Mouse (Mus musculus): ENCODE data around the gene Gm11992. TPM values are rescaled to one million over a fixed set of nuclear protein-coding genes. Genes with fewer than 3 reads are reported as not detected.

The Gm11992 gene
- total and polyA plus RNA-seq, 3 experiments, result 0.55 to 1.1 (median 0.57) TPM

DNA sequence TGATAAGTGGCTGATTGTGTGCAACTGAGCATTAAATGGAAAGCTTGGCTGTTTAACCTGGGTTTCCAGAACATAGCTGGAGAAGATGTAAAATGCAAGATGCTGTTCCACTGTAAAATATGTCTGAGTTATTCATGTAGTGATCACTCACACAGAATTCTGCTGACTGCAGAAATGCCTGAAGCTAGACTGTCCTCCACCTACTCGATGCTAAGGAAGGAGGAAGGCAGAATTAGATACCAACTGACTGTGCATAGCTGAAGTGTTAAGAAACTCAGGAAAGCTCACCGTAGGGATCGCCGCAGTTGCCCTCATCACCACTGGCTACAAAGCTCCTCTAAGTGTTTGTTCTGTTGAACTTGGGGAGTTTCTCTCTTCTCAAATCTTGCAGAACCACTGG is 9.3 kb downstream of the Gm11992 start:
- WGBS, result 82% methylated on average over 4 of the region's 4 CpGs
- intact Hi-C loops (cut with DNase I), result no loop called here
- no peaks in the 10 kb centered on the region for H3K27me3 ChIP-seq (ENCODE audit: control insufficient read depth, insufficient read depth, low read length)
- H3K9ac ChIP-seq (ENCODE audit: low read depth, low read length), result no peak overlapping the region
- H3K27ac ChIP-seq, result no peak overlapping the region
- no peaks in the 10 kb centered on the region for H3K79me2 ChIP-seq (replicated peaks; ENCODE audit: control insufficient read depth, insufficient read depth, low read length)
- DNase-seq, result no peak
- H3K36me3 ChIP-seq (ENCODE audit: control insufficient read depth, insufficient read depth, low read length), result no peaks in the 10 kb centered on the region
- H3K4me3 ChIP-seq, result no peak overlapping the region
- TF ChIP-seq EP300 (IDR thresholded peaks at IDR 0.05; ENCODE audit: insufficient read depth, low read depth, low read length), result no peak
- TF ChIP-seq CTCF (IDR thresholded peaks at IDR 0.05), result no peak
- TF ChIP-seq POLR2A (IDR thresholded peaks at IDR 0.05; ENCODE audit: insufficient read depth, low read depth, low read length), result no peak
- no peaks in the 10 kb centered on the region for H3K4me1 ChIP-seq (ENCODE audit: control insufficient read depth, insufficient read depth, low read length)

DNA sequence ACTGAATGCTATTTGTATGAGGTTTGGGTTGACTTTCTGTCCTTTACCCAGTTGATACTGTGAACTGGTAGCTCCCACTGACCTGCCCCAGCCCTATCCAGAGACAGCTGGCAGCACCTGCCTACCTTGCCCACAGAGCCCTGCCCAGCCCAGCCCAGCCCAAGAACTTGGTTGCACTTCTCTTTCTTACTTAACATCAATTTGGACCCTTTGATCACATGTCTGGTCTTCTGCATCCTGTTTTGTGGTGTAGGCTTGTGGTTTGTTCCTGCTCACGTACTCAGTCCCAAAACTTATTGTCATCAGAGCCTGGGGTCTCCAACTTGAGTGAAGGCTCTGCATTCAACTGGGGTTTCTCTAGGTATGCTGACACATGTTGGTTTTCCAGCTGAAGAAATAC is 11.6 kb downstream of the Gm11992 start:
- no peaks in the 10 kb centered on the region for H3K36me3 ChIP-seq (ENCODE audit: control insufficient read depth, insufficient read depth, low read length)
- no peak overlapping the region for H3K27ac ChIP-seq
- H3K9ac ChIP-seq (ENCODE audit: low read depth, low read length), result no peak overlapping the region
- no peak overlapping the region for H3K4me3 ChIP-seq
- no peaks in the 10 kb centered on the region for H3K27me3 ChIP-seq (ENCODE audit: control insufficient read depth, insufficient read depth, low read length)
- TF ChIP-seq EP300 (IDR thresholded peaks at IDR 0.05; ENCODE audit: insufficient read depth, low read depth, low read length), result no peak
- no peak for TF ChIP-seq POLR2A (IDR thresholded peaks at IDR 0.05; ENCODE audit: insufficient read depth, low read depth, low read length)
- no peak for TF ChIP-seq CTCF (IDR thresholded peaks at IDR 0.05)
- no peaks in the 10 kb centered on the region for H3K79me2 ChIP-seq (replicated peaks; ENCODE audit: control insufficient read depth, insufficient read depth, low read length)
- intact Hi-C loops (cut with DNase I), result no loop called here
- H3K4me1 ChIP-seq (ENCODE audit: control insufficient read depth, insufficient read depth, low read length), result no peaks in the 10 kb centered on the region
- WGBS, result 56% methylated on average over 1 of the region's 1 CpGs
- DNase-seq, result no peak

DNA sequence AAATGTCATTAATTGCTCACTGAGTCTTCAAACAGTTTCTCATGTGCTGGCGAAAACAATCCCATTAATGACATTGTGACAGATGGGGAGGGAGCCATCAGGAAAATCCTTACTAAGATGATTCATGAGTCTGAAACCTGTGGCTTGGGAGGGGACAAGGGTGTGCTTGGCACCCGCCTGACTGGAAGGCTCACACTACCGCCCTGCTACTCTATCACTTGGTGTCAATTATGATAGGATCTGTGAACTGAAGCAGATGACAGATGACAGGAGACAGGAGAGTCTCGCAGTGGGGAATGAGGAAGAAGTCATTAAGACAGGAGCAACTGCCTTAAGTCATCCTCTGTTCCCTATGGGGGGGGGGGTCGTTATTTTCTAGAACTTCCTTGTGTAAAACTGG is 12.1 kb downstream of the Gm11992 start:
- no peak for DNase-seq
- WGBS, result 47% methylated on average over 5 of the region's 5 CpGs
- no peaks in the 10 kb centered on the region for H3K27me3 ChIP-seq (ENCODE audit: control insufficient read depth, insufficient read depth, low read length)
- intact Hi-C loops (cut with DNase I), result no loop called here
- no peak overlapping the region for H3K4me3 ChIP-seq
- H3K36me3 ChIP-seq (ENCODE audit: control insufficient read depth, insufficient read depth, low read length), result no peaks in the 10 kb centered on the region
- TF ChIP-seq POLR2A (IDR thresholded peaks at IDR 0.05; ENCODE audit: insufficient read depth, low read depth, low read length) (no peak), EP300 (IDR thresholded peaks at IDR 0.05; ENCODE audit: insufficient read depth, low read depth, low read length) (no peak), CTCF (IDR thresholded peaks at IDR 0.05) (no peak)
- no peak overlapping the region for H3K9ac ChIP-seq (ENCODE audit: low read depth, low read length)
- H3K27ac ChIP-seq, result no peak overlapping the region
- H3K4me1 ChIP-seq (ENCODE audit: control insufficient read depth, insufficient read depth, low read length), result no peaks in the 10 kb centered on the region
- no peaks in the 10 kb centered on the region for H3K79me2 ChIP-seq (replicated peaks; ENCODE audit: control insufficient read depth, insufficient read depth, low read length)

DNA sequence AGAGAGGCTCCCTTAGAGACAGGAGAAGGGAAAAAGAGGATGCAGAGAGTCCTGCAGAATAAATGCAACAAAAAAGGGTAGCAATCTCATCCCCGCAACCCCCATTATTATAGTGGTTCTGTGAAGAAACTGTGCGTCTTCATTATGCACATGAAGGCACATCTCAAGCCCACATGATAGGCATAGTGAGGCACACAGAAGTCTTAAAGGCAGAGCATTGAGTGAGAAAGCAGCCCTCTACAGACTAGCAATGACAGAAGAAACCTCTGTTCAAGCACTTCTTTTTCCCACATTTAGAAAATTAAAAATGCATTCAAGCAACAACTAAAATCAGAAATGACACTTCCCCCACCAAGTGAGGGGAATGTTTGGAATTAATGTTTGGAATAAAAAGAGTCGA is 28.1 kb downstream of the Gm11992 start:
- Histone ChIP-seq H3K4me1 (ENCODE audit: control insufficient read depth, insufficient read depth, low read length) (no peaks in the 10 kb centered on the region), H3K27ac (no peak overlapping the region), H3K36me3 (ENCODE audit: control insufficient read depth, insufficient read depth, low read length) (no peaks in the 10 kb centered on the region), H3K79me2 (replicated peaks; ENCODE audit: control insufficient read depth, insufficient read depth, low read length) (no peaks in the 10 kb centered on the region), H3K27me3 (ENCODE audit: control insufficient read depth, insufficient read depth, low read length) (no peaks in the 10 kb centered on the region), H3K4me3 (no peak overlapping the region), H3K9ac (ENCODE audit: low read depth, low read length) (no peak overlapping the region)
- TF ChIP-seq POLR2A (IDR thresholded peaks at IDR 0.05; ENCODE audit: insufficient read depth, low read depth, low read length), result no peak
- no peak for TF ChIP-seq EP300 (IDR thresholded peaks at IDR 0.05; ENCODE audit: insufficient read depth, low read depth, low read length)
- TF ChIP-seq CTCF (IDR thresholded peaks at IDR 0.05), result no peak
- DNase-seq, result no peak
- WGBS, result 89% methylated on average over 3 of the region's 3 CpGs
- intact Hi-C loops (cut with DNase I), result no loop called here

DNA sequence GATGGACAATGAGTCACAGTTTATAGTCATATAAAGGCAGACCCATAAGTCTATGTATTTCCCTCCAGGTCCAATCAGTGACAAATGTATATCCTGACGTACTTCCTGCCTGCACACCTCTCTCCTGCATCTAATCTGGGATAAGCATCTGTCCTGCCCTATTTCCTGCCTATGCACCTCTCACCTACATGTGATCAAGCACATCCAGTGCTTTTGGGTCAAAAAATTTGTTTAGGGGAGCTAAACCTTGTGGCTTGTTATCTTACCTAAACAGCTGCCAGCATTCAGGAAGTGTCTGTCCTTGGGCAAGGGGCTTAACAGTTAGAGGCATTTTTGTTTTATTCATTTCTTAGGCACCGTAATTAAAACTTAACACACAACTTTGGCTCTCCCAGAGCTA is 64.8 kb downstream of the Gm11992 start:
- TF ChIP-seq CTCF (IDR thresholded peaks at IDR 0.05) (no peak), EP300 (IDR thresholded peaks at IDR 0.05; ENCODE audit: insufficient read depth, low read depth, low read length) (no peak), POLR2A (IDR thresholded peaks at IDR 0.05; ENCODE audit: insufficient read depth, low read depth, low read length) (no peak)
- Histone ChIP-seq H3K9ac (ENCODE audit: low read depth, low read length) (no peak overlapping the region), H3K36me3 (ENCODE audit: control insufficient read depth, insufficient read depth, low read length) (no peaks in the 10 kb centered on the region), H3K27ac (no peak overlapping the region), H3K4me1 (ENCODE audit: control insufficient read depth, insufficient read depth, low read length) (peaks cover 4% of the 10 kb centered on the region; the same call in 1 of the 2 replicates), H3K79me2 (replicated peaks; ENCODE audit: control insufficient read depth, insufficient read depth, low read length) (no peaks in the 10 kb centered on the region), H3K27me3 (ENCODE audit: control insufficient read depth, insufficient read depth, low read length) (no peaks in the 10 kb centered on the region), H3K4me3 (no peak overlapping the region)
- intact Hi-C loops (cut with DNase I), result no loop called here
- WGBS, result 63% methylated on average over 2 of the region's 2 CpGs
- no peak for DNase-seq

DNA sequence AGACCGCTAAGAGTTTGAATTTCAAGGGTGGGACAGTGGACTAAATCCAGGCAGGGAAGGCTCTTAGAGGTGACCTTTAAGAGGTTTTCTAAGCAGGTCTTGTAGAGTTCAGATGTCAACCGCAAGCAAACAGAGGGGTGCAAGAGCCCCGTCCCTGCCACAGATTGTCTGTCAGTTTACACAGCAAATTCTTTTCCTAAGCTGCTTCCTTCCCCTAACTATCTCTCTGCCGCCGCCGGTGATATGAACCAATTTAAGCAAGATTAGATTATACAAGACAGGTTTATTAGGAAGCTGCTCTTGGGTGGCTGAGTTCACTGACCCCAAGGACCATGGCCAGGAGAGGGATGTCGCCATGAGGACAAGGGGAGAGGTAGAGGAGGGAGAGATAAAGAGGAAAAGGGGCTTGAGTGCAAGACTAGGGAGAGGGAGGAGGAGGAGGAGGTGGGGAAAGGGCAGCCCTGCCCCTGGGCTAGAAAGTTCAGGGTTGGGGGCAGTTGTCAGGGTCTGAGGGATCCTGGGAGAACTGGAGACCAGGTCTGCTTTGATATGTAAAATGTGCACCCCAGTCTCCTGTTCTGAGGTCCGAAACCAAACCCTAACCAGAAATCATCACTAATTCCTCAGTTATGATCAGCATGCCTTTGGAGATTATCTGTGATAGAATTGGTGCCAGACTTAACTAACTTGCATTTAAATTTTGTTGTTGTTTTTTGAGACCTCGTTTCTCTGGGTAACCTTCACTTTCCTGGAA is 67.2 kb downstream of the Gm11992 start:
- Histone ChIP-seq H3K4me3 (no peak overlapping the region), H3K36me3 (ENCODE audit: control insufficient read depth, insufficient read depth, low read length) (no peaks in the 10 kb centered on the region), H3K27ac (no peak overlapping the region), H3K79me2 (replicated peaks; ENCODE audit: control insufficient read depth, insufficient read depth, low read length) (no peaks in the 10 kb centered on the region), H3K27me3 (ENCODE audit: control insufficient read depth, insufficient read depth, low read length) (no peaks in the 10 kb centered on the region), H3K4me1 (ENCODE audit: control insufficient read depth, insufficient read depth, low read length) (peaks cover 4% of the 10 kb centered on the region; the same call in 1 of the 2 replicates), H3K9ac (ENCODE audit: low read depth, low read length) (no peak overlapping the region)
- DNase-seq, result no peak
- intact Hi-C loops (cut with DNase I), result loop anchor here (2.0 kb wide), 1 partner anchor 67 kb away; the partner anchor contains the start of genes Gm11992 and Sun3
- WGBS, result 39% methylated on average over 9 of the region's 9 CpGs
- no peak for TF ChIP-seq POLR2A (IDR thresholded peaks at IDR 0.05; ENCODE audit: insufficient read depth, low read depth, low read length)
- TF ChIP-seq CTCF (IDR thresholded peaks at IDR 0.05), result no peak
- no peak for TF ChIP-seq EP300 (IDR thresholded peaks at IDR 0.05; ENCODE audit: insufficient read depth, low read depth, low read length)
